Mouse (Mus musculus): ENCODE measurements around the gene Fam180a. TPM values are rescaled to one million over a fixed set of nuclear protein-coding genes. Genes with fewer than 3 reads are reported as not detected.
A peak's percentile ranks its signal among the peaks of the same experiment; 100 is the strongest.

The Fam180a gene
- polyA plus RNA-seq, 1 experiment from 2014 or later, result not detected

GRCm38 (mm10) chr6:35303355-35303900, 22.5 kb downstream of the Fam180a start:
- H3K27ac ChIP-seq (ENCODE audit: low read depth, low read length), result no peak overlapping the region
- H3K9me3 ChIP-seq (ENCODE audit: control insufficient read depth, low read length), result no peaks in the 10 kb centered on the region
- no peaks in the 10 kb centered on the region for H3K4me1 ChIP-seq (ENCODE audit: control insufficient read depth, insufficient read depth, low read length)
- 89% methylated on average over 11 of the region's 11 CpGs for WGBS
- no peak overlapping the region for H3K4me2 ChIP-seq (ENCODE audit: low read depth, low read length)
- H3K4me3 ChIP-seq (ENCODE audit: low read depth, low read length), result no peak overlapping the region
- ATAC-seq (ENCODE audit: low read depth), result no peak
- no peak overlapping the region for H3K9ac ChIP-seq (replicated peaks; ENCODE audit: low read depth, low read length)
- no peaks in the 10 kb centered on the region for H3K36me3 ChIP-seq (ENCODE audit: control insufficient read depth, insufficient read depth, low read length)
- H3K27me3 ChIP-seq (ENCODE audit: control insufficient read depth, insufficient read depth, low read length), result no peaks in the 10 kb centered on the region

- H3K9me3 ChIP-seq (ENCODE audit: control insufficient read depth, low read length), result no peaks in the 10 kb centered on the region
- H3K4me2 ChIP-seq (ENCODE audit: low read depth, low read length), result no peak overlapping the region
- no peak overlapping the region for H3K9ac ChIP-seq (replicated peaks; ENCODE audit: low read depth, low read length)
- H3K4me1 ChIP-seq (ENCODE audit: control insufficient read depth, insufficient read depth, low read length), result no peaks in the 10 kb centered on the region
- H3K27me3 ChIP-seq (ENCODE audit: control insufficient read depth, insufficient read depth, low read length), result no peaks in the 10 kb centered on the region
- H3K4me3 ChIP-seq (ENCODE audit: low read depth, low read length), result no peak overlapping the region
- WGBS, result 95% methylated on average over 7 of the region's 7 CpGs
- ATAC-seq (ENCODE audit: low read depth), result no peak
- no peak overlapping the region for H3K27ac ChIP-seq (ENCODE audit: low read depth, low read length)
- H3K36me3 ChIP-seq (ENCODE audit: control insufficient read depth, insufficient read depth, low read length), result no peaks in the 10 kb centered on the region
Observed at GRCm38 (mm10) chr6:35302581-35302980, 23.4 kb downstream of the Fam180a start.

GRCm38 (mm10) chr6:35298323-35298722, 27.6 kb downstream of the Fam180a start:
- Histone ChIP-seq H3K4me1 (ENCODE audit: control insufficient read depth, insufficient read depth, low read length) (no peaks in the 10 kb centered on the region), H3K27ac (ENCODE audit: low read depth, low read length) (no peak overlapping the region), H3K4me2 (ENCODE audit: low read depth, low read length) (no peak overlapping the region), H3K36me3 (ENCODE audit: control insufficient read depth, insufficient read depth, low read length) (no peaks in the 10 kb centered on the region), H3K9me3 (ENCODE audit: control insufficient read depth, low read length) (no peaks in the 10 kb centered on the region), H3K9ac (replicated peaks; ENCODE audit: low read depth, low read length) (no peak overlapping the region), H3K27me3 (ENCODE audit: control insufficient read depth, insufficient read depth, low read length) (no peaks in the 10 kb centered on the region), H3K4me3 (ENCODE audit: low read depth, low read length) (no peak overlapping the region)
- no peak for ATAC-seq (ENCODE audit: low read depth)
- WGBS, result 81% methylated on average over 6 of the region's 6 CpGs

GRCm38 (mm10) chr6:35297516-35298227, 28.3 kb downstream of the Fam180a start:
- no peaks in the 10 kb centered on the region for H3K27me3 ChIP-seq (ENCODE audit: control insufficient read depth, insufficient read depth, low read length)
- no peak overlapping the region for H3K4me2 ChIP-seq (ENCODE audit: low read depth, low read length)
- H3K4me3 ChIP-seq (ENCODE audit: low read depth, low read length), result no peak overlapping the region
- H3K27ac ChIP-seq (ENCODE audit: low read depth, low read length), result no peak overlapping the region
- WGBS, result 91% methylated on average over 7 of the region's 7 CpGs
- H3K4me1 ChIP-seq (ENCODE audit: control insufficient read depth, insufficient read depth, low read length), result no peaks in the 10 kb centered on the region
- no peak for ATAC-seq (ENCODE audit: low read depth)
- H3K9me3 ChIP-seq (ENCODE audit: control insufficient read depth, low read length), result no peaks in the 10 kb centered on the region
- H3K36me3 ChIP-seq (ENCODE audit: control insufficient read depth, insufficient read depth, low read length), result no peaks in the 10 kb centered on the region
- no peak overlapping the region for H3K9ac ChIP-seq (replicated peaks; ENCODE audit: low read depth, low read length)

- H3K4me3 ChIP-seq (ENCODE audit: low read depth, low read length), result no peak overlapping the region
- H3K4me2 ChIP-seq (ENCODE audit: low read depth, low read length), result no peak overlapping the region
- no peak overlapping the region for H3K27ac ChIP-seq (ENCODE audit: low read depth, low read length)
- H3K9me3 ChIP-seq (ENCODE audit: control insufficient read depth, low read length), result no peaks in the 10 kb centered on the region
- no peaks in the 10 kb centered on the region for H3K4me1 ChIP-seq (ENCODE audit: control insufficient read depth, insufficient read depth, low read length)
- peak; percentile 44; the same call in 1 of the 2 replicates for ATAC-seq (ENCODE audit: low read depth)
- H3K27me3 ChIP-seq (ENCODE audit: control insufficient read depth, insufficient read depth, low read length), result no peaks in the 10 kb centered on the region
- no peaks in the 10 kb centered on the region for H3K36me3 ChIP-seq (ENCODE audit: control insufficient read depth, insufficient read depth, low read length)
- H3K9ac ChIP-seq (replicated peaks; ENCODE audit: low read depth, low read length), result no peak overlapping the region
- WGBS, result 44% methylated on average over 2 of the region's 2 CpGs
Observed at GRCm38 (mm10) chr6:35297001-35297400, 28.9 kb downstream of the Fam180a start.

GRCm38 (mm10) chr6:35294964-35295363, 31.0 kb downstream of the Fam180a start:
- Histone ChIP-seq H3K9ac (replicated peaks; ENCODE audit: low read depth, low read length) (no peak overlapping the region), H3K4me2 (ENCODE audit: low read depth, low read length) (no peak overlapping the region), H3K27ac (ENCODE audit: low read depth, low read length) (no peak overlapping the region), H3K4me3 (ENCODE audit: low read depth, low read length) (no peak overlapping the region), H3K9me3 (ENCODE audit: control insufficient read depth, low read length) (no peaks in the 10 kb centered on the region), H3K36me3 (ENCODE audit: control insufficient read depth, insufficient read depth, low read length) (no peaks in the 10 kb centered on the region), H3K4me1 (ENCODE audit: control insufficient read depth, insufficient read depth, low read length) (no peaks in the 10 kb centered on the region), H3K27me3 (ENCODE audit: control insufficient read depth, insufficient read depth, low read length) (no peaks in the 10 kb centered on the region)
- peak; percentile 34; the same call in 1 of the 2 replicates for ATAC-seq (ENCODE audit: low read depth)
- WGBS, result 64% methylated on average over 2 of the region's 2 CpGs

- no peak overlapping the region for H3K9ac ChIP-seq (replicated peaks; ENCODE audit: low read depth, low read length)
- no peaks in the 10 kb centered on the region for H3K4me1 ChIP-seq (ENCODE audit: control insufficient read depth, insufficient read depth, low read length)
- H3K9me3 ChIP-seq (ENCODE audit: control insufficient read depth, low read length), result no peaks in the 10 kb centered on the region
- ATAC-seq (ENCODE audit: low read depth), result no peak
- 98% methylated on average over 8 of the region's 8 CpGs for WGBS
- H3K27ac ChIP-seq (ENCODE audit: low read depth, low read length), result no peak overlapping the region
- no peak overlapping the region for H3K4me3 ChIP-seq (ENCODE audit: low read depth, low read length)
- H3K4me2 ChIP-seq (ENCODE audit: low read depth, low read length), result no peak overlapping the region
- no peaks in the 10 kb centered on the region for H3K27me3 ChIP-seq (ENCODE audit: control insufficient read depth, insufficient read depth, low read length)
- no peaks in the 10 kb centered on the region for H3K36me3 ChIP-seq (ENCODE audit: control insufficient read depth, insufficient read depth, low read length)
Observed at GRCm38 (mm10) chr6:35289676-35290075, 36.3 kb downstream of the Fam180a start.

- H3K27me3 ChIP-seq (ENCODE audit: control insufficient read depth, insufficient read depth, low read length), result no peaks in the 10 kb centered on the region
- no peaks in the 10 kb centered on the region for H3K36me3 ChIP-seq (ENCODE audit: control insufficient read depth, insufficient read depth, low read length)
- ATAC-seq (ENCODE audit: low read depth), result peak; percentile 48; the same call in 1 of the 2 replicates
- no peaks in the 10 kb centered on the region for H3K4me1 ChIP-seq (ENCODE audit: control insufficient read depth, insufficient read depth, low read length)
- no peak overlapping the region for H3K4me3 ChIP-seq (ENCODE audit: low read depth, low read length)
- 29% methylated on average over 7 of the region's 7 CpGs for WGBS
- H3K4me2 ChIP-seq (ENCODE audit: low read depth, low read length), result no peak overlapping the region
- no peak overlapping the region for H3K9ac ChIP-seq (replicated peaks; ENCODE audit: low read depth, low read length)
- no peaks in the 10 kb centered on the region for H3K9me3 ChIP-seq (ENCODE audit: control insufficient read depth, low read length)
- no peak overlapping the region for H3K27ac ChIP-seq (ENCODE audit: low read depth, low read length)
Observed at GRCm38 (mm10) chr6:35288920-35289319, 37.0 kb downstream of the Fam180a start.

- Histone ChIP-seq H3K36me3 (ENCODE audit: control insufficient read depth, insufficient read depth, low read length) (no peaks in the 10 kb centered on the region), H3K9me3 (ENCODE audit: control insufficient read depth, low read length) (no peaks in the 10 kb centered on the region), H3K27me3 (ENCODE audit: control insufficient read depth, insufficient read depth, low read length) (no peaks in the 10 kb centered on the region), H3K4me2 (ENCODE audit: low read depth, low read length) (no peak overlapping the region), H3K9ac (replicated peaks; ENCODE audit: low read depth, low read length) (no peak overlapping the region), H3K4me1 (ENCODE audit: control insufficient read depth, insufficient read depth, low read length) (no peaks in the 10 kb centered on the region), H3K27ac (ENCODE audit: low read depth, low read length) (no peak overlapping the region), H3K4me3 (ENCODE audit: low read depth, low read length) (no peak overlapping the region)
- WGBS, result 64% methylated on average over 11 of the region's 11 CpGs
- ATAC-seq (ENCODE audit: low read depth), result peak; percentile 68
Observed at GRCm38 (mm10) chr6:35288114-35288761, 37.7 kb downstream of the Fam180a start.
